Mouse (Mus musculus): Measurements from ENCODE around the gene Mettl25.

- TF ChIP-seq CTCF (IDR thresholded peaks at IDR 0.05; ENCODE audit: low read depth, low read length): no peak
- no peak for TF ChIP-seq GATA1 (IDR thresholded peaks at IDR 0.05; ENCODE audit: borderline replicate concordance, low read length)
- no peak for TF ChIP-seq GATA2 (IDR thresholded peaks at IDR 0.05; ENCODE audit: borderline replicate concordance, low read depth, low read length)
- no peak for TF ChIP-seq TAL1 (conservative IDR thresholded peaks at IDR 0.05; ENCODE audit: low read depth, low read length)
Measured at GRCm38 (mm10) chr10:105760046-105760445, 81.1 kb downstream of the Mettl25 start.
